Mouse (Mus musculus): ENCODE measurements at regions not wholly inside any gene's neighbourhood (a gene's known extent, or its start where the extent isn't known, plus 50 kb on each side); places are given as distances from the start of the nearest gene placed in this dataset.

GRCm38 (mm10) chr7:83063559-83063958 lies 196.4 kb downstream of the Mex3b start:
- TF ChIP-seq MAX (IDR thresholded peaks at IDR 0.05) (no peak), CTCF (IDR thresholded peaks at IDR 0.05; ENCODE audit: control insufficient read depth, insufficient read depth, insufficient read length) (no peak)

Data from C2C12 (cell line).